Mouse (Mus musculus): Measurements from ENCODE around the gene Cep19. TPM values are rescaled to one million over a fixed set of nuclear protein-coding genes. Genes with fewer than 3 reads are reported as not detected.
"Not testable (repeated sequence)": the region's sequence is repeated elsewhere in the genome, so short reads cannot be mapped to it uniquely, and the experiment has no call there.

Gene Cep19
- polyA plus RNA-seq, 1 experiment from 2014 or later: 19.1 TPM

GRCm38 (mm10) chr16:32078408-32078990 is 21.1 kb upstream of the Cep19 start:
- WGBS: under 1% methylated on average over 29 of the region's 30 CpGs
- no peak for TF ChIP-seq EP300 (optimal IDR thresholded peaks at IDR 0.05)
- no peak for ATAC-seq (ENCODE audit: low FRiP score, low TSS enrichment)

GRCm38 (mm10) chr16:32078991-32079511 is 20.5 kb upstream of the Cep19 start, which contains the start of gene Pak2:
TSS of gene Pak2 (minus strand) at chr16:32079342.
- Histone ChIP-seq H3K27me3 (ENCODE audit: control insufficient read depth, insufficient read depth, low read length) (no peaks in the 10 kb centered on the region), H3K36me3 (ENCODE audit: control insufficient read depth, insufficient read depth, low read length) (no peaks in the 10 kb centered on the region), H3K4me1 (replicated peaks; ENCODE audit: control insufficient read depth, insufficient read depth) (no peaks in the 10 kb centered on the region), H3K27ac (replicated peaks) (peak within 1 kb of the TSS; percentile 99), H3K4me2 (replicated peaks; ENCODE audit: low read depth) (peak within 1 kb of the TSS; percentile 58), H3K9me3 (ENCODE audit: control insufficient read depth, low read length) (no peaks in the 10 kb centered on the region), H3K9ac (ENCODE audit: low read length) (peak within 1 kb of the TSS; percentile 99), H3K4me3 (ENCODE audit: low read depth, low read length) (peak within 1 kb of the TSS; percentile 94)
- TF ChIP-seq CTCF (IDR thresholded peaks at IDR 0.05; ENCODE audit: low read depth): no peak
- no peak for TF ChIP-seq EP300 (optimal IDR thresholded peaks at IDR 0.05)
- under 1% methylated on average over 19 of the region's 60 CpGs for WGBS
- ATAC-seq (ENCODE audit: low FRiP score, low TSS enrichment): peak; percentile 97
- peak; percentile 94 for DNase-seq (ENCODE audit: low spot score)

More at GRCm38 (mm10) chr16:32078408-32078990, 21.1 kb upstream of the Cep19 start:
- Histone ChIP-seq H3K9ac (ENCODE audit: low read length) (peak overlapping the region; percentile 99), H3K36me3 (ENCODE audit: control insufficient read depth, insufficient read depth, low read length) (no peaks in the 10 kb centered on the region), H3K27ac (replicated peaks) (peak overlapping the region; percentile 99), H3K4me2 (replicated peaks; ENCODE audit: low read depth) (peak overlapping the region; percentile 58), H3K4me3 (ENCODE audit: low read depth, low read length) (peak overlapping the region; percentile 94), H3K4me1 (replicated peaks; ENCODE audit: control insufficient read depth, insufficient read depth) (no peaks in the 10 kb centered on the region), H3K27me3 (ENCODE audit: control insufficient read depth, insufficient read depth, low read length) (no peaks in the 10 kb centered on the region), H3K9me3 (ENCODE audit: control insufficient read depth, low read length) (no peaks in the 10 kb centered on the region)
- DNase-seq (ENCODE audit: low spot score): no peak

- no peak for TF ChIP-seq EP300 (optimal IDR thresholded peaks at IDR 0.05)
- no peak for TF ChIP-seq CTCF (IDR thresholded peaks at IDR 0.05; ENCODE audit: low read depth)
- no peaks in the 10 kb centered on the region for H3K4me1 ChIP-seq (replicated peaks; ENCODE audit: control insufficient read depth, insufficient read depth)
- H3K27ac ChIP-seq (replicated peaks): peak overlapping the region; percentile 63
- ATAC-seq (ENCODE audit: low FRiP score, low TSS enrichment): peak; percentile 49; the same call in 1 of the 2 replicates
- no peak for DNase-seq (ENCODE audit: low spot score)
- H3K9ac ChIP-seq (ENCODE audit: low read length): no peak overlapping the region
- 53% methylated on average over 17 of the region's 17 CpGs for WGBS
- no peak overlapping the region; the same call in 1 of the 2 replicates for H3K4me2 ChIP-seq (replicated peaks; ENCODE audit: low read depth)
- H3K4me3 ChIP-seq (ENCODE audit: low read depth, low read length): no peak overlapping the region
- H3K27me3 ChIP-seq (ENCODE audit: control insufficient read depth, insufficient read depth, low read length): no peaks in the 10 kb centered on the region
- peaks cover 7% of the 10 kb centered on the region; the same call in 1 of the 2 replicates for H3K36me3 ChIP-seq (ENCODE audit: control insufficient read depth, insufficient read depth, low read length)
- H3K9me3 ChIP-seq (ENCODE audit: control insufficient read depth, low read length): no peaks in the 10 kb centered on the region
These were observed 11.8 kb upstream of the Cep19 start for GRCm38 (mm10) chr16:32087629-32088443.

- no peaks in the 10 kb centered on the region for H3K9me3 ChIP-seq (ENCODE audit: control insufficient read depth, low read length)
- H3K27ac ChIP-seq (replicated peaks): no peak overlapping the region
- H3K4me3 ChIP-seq (ENCODE audit: low read depth, low read length): no peak overlapping the region
- no peaks in the 10 kb centered on the region for H3K4me1 ChIP-seq (replicated peaks; ENCODE audit: control insufficient read depth, insufficient read depth)
- TF ChIP-seq EP300 (optimal IDR thresholded peaks at IDR 0.05) (no peak), CTCF (IDR thresholded peaks at IDR 0.05; ENCODE audit: low read depth) (no peak)
- 79% methylated on average over 7 of the region's 7 CpGs for WGBS
- ATAC-seq (ENCODE audit: low FRiP score, low TSS enrichment) (no peak), DNase-seq (ENCODE audit: low spot score) (no peak)
- peaks cover 5% of the 10 kb centered on the region; the same call in 1 of the 2 replicates for H3K36me3 ChIP-seq (ENCODE audit: control insufficient read depth, insufficient read depth, low read length)
- H3K9ac ChIP-seq (ENCODE audit: low read length): no peak overlapping the region
- H3K4me2 ChIP-seq (replicated peaks; ENCODE audit: low read depth): no peak overlapping the region
- no peaks in the 10 kb centered on the region for H3K27me3 ChIP-seq (ENCODE audit: control insufficient read depth, insufficient read depth, low read length)
These were observed 8.1 kb upstream of the Cep19 start for GRCm38 (mm10) chr16:32091466-32091865.

- H3K27ac ChIP-seq (replicated peaks); H3K4me3 ChIP-seq (ENCODE audit: low read depth, low read length); DNase-seq (ENCODE audit: low spot score); H3K4me2 ChIP-seq (replicated peaks; ENCODE audit: low read depth); H3K9me3 ChIP-seq (ENCODE audit: control insufficient read depth, low read length); ATAC-seq (ENCODE audit: low FRiP score, low TSS enrichment); H3K27me3 ChIP-seq (ENCODE audit: control insufficient read depth, insufficient read depth, low read length); H3K36me3 ChIP-seq (ENCODE audit: control insufficient read depth, insufficient read depth, low read length); H3K4me1 ChIP-seq (replicated peaks; ENCODE audit: control insufficient read depth, insufficient read depth); H3K9ac ChIP-seq (ENCODE audit: low read length): not testable (repeated sequence)
- 86% methylated on average over 2 of the region's 2 CpGs for WGBS
These were observed 1.8 kb upstream of the Cep19 start for GRCm38 (mm10) chr16:32097757-32098156.
